Mouse (Mus musculus): ENCODE data around the gene Krtap19-2. TPM values are rescaled to one million over a fixed set of nuclear protein-coding genes. Genes with fewer than 3 reads are reported as not detected.

Gene Krtap19-2
- total and polyA plus RNA-seq, 3 experiments = not detected

DNA sequence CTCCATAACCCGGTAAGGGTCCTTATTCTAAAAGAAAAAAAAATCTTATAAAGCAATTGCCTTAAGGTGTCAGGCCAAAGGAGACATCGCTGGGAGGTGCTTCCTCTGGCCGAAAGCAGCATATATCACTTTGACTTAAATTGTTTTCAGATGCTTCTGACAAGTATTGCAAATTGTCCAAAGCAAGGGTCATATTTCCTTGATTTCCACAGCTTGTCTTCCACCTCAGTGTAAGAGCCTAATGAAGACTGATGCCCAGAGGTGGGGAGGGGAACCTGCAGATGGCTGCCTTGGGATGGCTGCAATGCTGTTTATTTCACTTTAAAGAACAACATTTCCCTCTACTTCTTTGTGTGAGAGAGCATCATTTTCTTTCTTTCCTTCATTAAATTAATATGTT lies 47.1 kb downstream of the Krtap19-2 start:
- DNase-seq (ENCODE audit: low read depth, low spot score) = no peak
- H3K4me1 ChIP-seq (ENCODE audit: control insufficient read depth in 1 of 2, insufficient read depth in 2 of 2, low read length in 2 of 2) = no peaks in the 10 kb centered on the region
- no peaks in the 10 kb centered on the region for H3K27me3 ChIP-seq (ENCODE audit: control insufficient read depth in 1 of 2, insufficient read depth in 2 of 2, low read length in 2 of 2)
- TF ChIP-seq POLR2AphosphoS2 (IDR thresholded peaks at IDR 0.05; ENCODE audit: low read length) = no peak
- TF ChIP-seq NELFE (IDR thresholded peaks at IDR 0.05; ENCODE audit: low read depth, low read length) = no peak
- H3K9me3 ChIP-seq (replicated peaks; ENCODE audit: insufficient read depth, low read length) = no peaks in the 10 kb centered on the region
- H3K36me3 ChIP-seq (ENCODE audit: control insufficient read depth in 1 of 2, insufficient read depth in 2 of 2, low read length in 2 of 2) = no peaks in the 10 kb centered on the region
- H3K27ac ChIP-seq (ENCODE audit: control insufficient read depth, low read depth, low read length) = no peak overlapping the region
- no peak overlapping the region for H3K4me3 ChIP-seq (ENCODE audit: control insufficient read depth in 1 of 2, insufficient read depth in 1 of 2, low read depth in 2 of 2, low read length in 2 of 2)
- no peak overlapping the region for H3K9ac ChIP-seq (ENCODE audit: control insufficient read depth, low read depth, low read length, poor library complexity, severe bottlenecking)
- no peaks in the 10 kb centered on the region for H3K79me2 ChIP-seq (ENCODE audit: control insufficient read depth, insufficient read depth, low read length, poor library complexity)

- DNase-seq (ENCODE audit: low read depth, low spot score) = no peak
- H3K4me1 ChIP-seq (ENCODE audit: control insufficient read depth in 1 of 2, insufficient read depth in 2 of 2, low read length in 2 of 2) = no peaks in the 10 kb centered on the region
- no peak within 1 kb of the TSS for H3K9ac ChIP-seq (ENCODE audit: control insufficient read depth, low read depth, low read length, poor library complexity, severe bottlenecking)
- H3K27ac ChIP-seq (ENCODE audit: control insufficient read depth, low read depth, low read length) = no peak within 1 kb of the TSS
- no peak within 1 kb of the TSS for H3K4me3 ChIP-seq (ENCODE audit: control insufficient read depth in 1 of 2, insufficient read depth in 1 of 2, low read depth in 2 of 2, low read length in 2 of 2)
- H3K79me2 ChIP-seq (ENCODE audit: control insufficient read depth, insufficient read depth, low read length, poor library complexity) = no peaks in the 10 kb centered on the region
- no peaks in the 10 kb centered on the region for H3K36me3 ChIP-seq (ENCODE audit: control insufficient read depth in 1 of 2, insufficient read depth in 2 of 2, low read length in 2 of 2)
- no peaks in the 10 kb centered on the region for H3K27me3 ChIP-seq (ENCODE audit: control insufficient read depth in 1 of 2, insufficient read depth in 2 of 2, low read length in 2 of 2)
- H3K9me3 ChIP-seq (replicated peaks; ENCODE audit: insufficient read depth, low read length) = no peaks in the 10 kb centered on the region
- TF ChIP-seq NRF1 (IDR thresholded peaks at IDR 0.05; ENCODE audit: insufficient read depth, low read depth, low read length, poor library complexity, severe bottlenecking) (no peak), CTCF (IDR thresholded peaks at IDR 0.05 in 2 of 3, conservative IDR thresholded peaks at IDR 0.05 in 1 of 3; ENCODE audit: control insufficient read depth in 1 of 3, insufficient read depth in 1 of 3, low read depth in 2 of 3, low read length in 3 of 3, poor library complexity in 1 of 3, severe bottlenecking in 1 of 3) (no peak)
Measured at GRCm38 (mm10) chr16:88826095-88826652, 47.9 kb downstream of the Krtap19-2 start, which contains the start of gene Krtap14. Gene Krtap14 (minus strand): TSS chr16:88826145.

DNA sequence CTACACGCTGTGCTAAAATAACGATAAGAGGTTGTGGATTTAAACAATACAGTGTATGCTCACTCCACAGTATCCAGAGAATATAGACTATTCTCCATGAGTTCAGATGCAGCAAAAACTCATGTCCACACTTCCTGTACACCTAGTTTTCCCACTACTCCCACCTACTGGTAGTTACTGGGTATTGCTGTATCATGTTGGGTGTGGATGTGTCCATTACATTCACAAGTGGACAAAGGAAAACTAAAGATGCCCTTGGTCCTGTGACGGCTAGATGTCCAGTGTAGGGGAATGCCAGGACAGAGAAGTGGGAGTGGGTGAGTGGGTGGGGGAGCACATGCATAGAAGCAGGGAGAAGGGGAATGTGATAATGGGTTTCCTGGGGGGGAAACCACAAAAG lies 50.3 kb downstream of the Krtap19-2 start:
- DNase-seq (ENCODE audit: low read depth, low spot score) = peak; percentile 19

More for the DNA sequence above, 50.3 kb downstream of the Krtap19-2 start:
- TF ChIP-seq KAT2A (conservative IDR thresholded peaks at IDR 0.05; ENCODE audit: low read depth, low read length) (no peak), TBP (IDR thresholded peaks at IDR 0.05; ENCODE audit: low read depth, low read length) (no peak), ZKSCAN1 (IDR thresholded peaks at IDR 0.05; ENCODE audit: low read depth, low read length) (no peak), MYB (IDR thresholded peaks at IDR 0.05; ENCODE audit: low read depth, low read length) (no peak), SMC3 (IDR thresholded peaks at IDR 0.05; ENCODE audit: low read depth, low read length) (0 out of 2 replicates have a peak, but pooled peaks have one; percentile 10), MXI1 (IDR thresholded peaks at IDR 0.05; ENCODE audit: low read depth, low read length) (no peak), MAFK (IDR thresholded peaks at IDR 0.05; ENCODE audit: borderline replicate concordance, low read depth, low read length) (no peak), MYC (IDR thresholded peaks at IDR 0.05; ENCODE audit: low read depth, low read length) (no peak), MAX (IDR thresholded peaks at IDR 0.05; ENCODE audit: low read length) (no peak), NELFE (IDR thresholded peaks at IDR 0.05; ENCODE audit: low read depth, low read length) (no peak), NRF1 (IDR thresholded peaks at IDR 0.05; ENCODE audit: insufficient read depth, low read depth, low read length, poor library complexity, severe bottlenecking) (no peak), RAD21 (IDR thresholded peaks at IDR 0.05; ENCODE audit: low read depth, low read length) (peak; percentile 8; the same call in 1 of the 2 replicates), CTCF (IDR thresholded peaks at IDR 0.05 in 2 of 3, conservative IDR thresholded peaks at IDR 0.05 in 1 of 3; ENCODE audit: control insufficient read depth in 1 of 3, insufficient read depth in 1 of 3, low read depth in 2 of 3, low read length in 3 of 3, poor library complexity in 1 of 3, severe bottlenecking in 1 of 3) (peak in 2 of 3 experiments; percentile 18 to 28; a peak in 1 of 6 replicates), SIN3A (IDR thresholded peaks at IDR 0.05; ENCODE audit: low read length) (no peak), UBTF (IDR thresholded peaks at IDR 0.05; ENCODE audit: borderline replicate concordance, insufficient read depth, low read depth, low read length) (no peak)
- H3K4me1 ChIP-seq (ENCODE audit: control insufficient read depth in 1 of 2, insufficient read depth in 2 of 2, low read length in 2 of 2) = no peaks in the 10 kb centered on the region
- H3K36me3 ChIP-seq (ENCODE audit: control insufficient read depth in 1 of 2, insufficient read depth in 2 of 2, low read length in 2 of 2) = no peaks in the 10 kb centered on the region
- H3K9me3 ChIP-seq (replicated peaks; ENCODE audit: insufficient read depth, low read length) = no peaks in the 10 kb centered on the region
- H3K27ac ChIP-seq (ENCODE audit: control insufficient read depth, low read depth, low read length) = no peak overlapping the region
- no peak overlapping the region for H3K9ac ChIP-seq (ENCODE audit: control insufficient read depth, low read depth, low read length, poor library complexity, severe bottlenecking)
- no peaks in the 10 kb centered on the region for H3K79me2 ChIP-seq (ENCODE audit: control insufficient read depth, insufficient read depth, low read length, poor library complexity)
- no peaks in the 10 kb centered on the region for H3K27me3 ChIP-seq (ENCODE audit: control insufficient read depth in 1 of 2, insufficient read depth in 2 of 2, low read length in 2 of 2)
- H3K4me3 ChIP-seq (ENCODE audit: control insufficient read depth in 1 of 2, insufficient read depth in 1 of 2, low read depth in 2 of 2, low read length in 2 of 2) = no peak overlapping the region
